Mouse (Mus musculus) adrenal gland, postnatal 0 days (tissue): Measurements from ENCODE around the gene Pspc1. TPM values are rescaled to one million over a fixed set of nuclear protein-coding genes. Genes with fewer than 3 reads are reported as not detected.

Experiments used
- polyA plus RNA-seq: library from polyadenylated mRNA; unstranded; fragments of >200 nt; fragmentation: Nextera tagmentation; extraction: Ambion mirVana; gene quantifications from 2 replicates; pipeline ENCODE4 v1.2.1, GENCODE M21; 2015

Pspc1 gene
- polyA plus RNA-seq = 11.4 and 14.9 TPM in 2 replicates

DNA sequence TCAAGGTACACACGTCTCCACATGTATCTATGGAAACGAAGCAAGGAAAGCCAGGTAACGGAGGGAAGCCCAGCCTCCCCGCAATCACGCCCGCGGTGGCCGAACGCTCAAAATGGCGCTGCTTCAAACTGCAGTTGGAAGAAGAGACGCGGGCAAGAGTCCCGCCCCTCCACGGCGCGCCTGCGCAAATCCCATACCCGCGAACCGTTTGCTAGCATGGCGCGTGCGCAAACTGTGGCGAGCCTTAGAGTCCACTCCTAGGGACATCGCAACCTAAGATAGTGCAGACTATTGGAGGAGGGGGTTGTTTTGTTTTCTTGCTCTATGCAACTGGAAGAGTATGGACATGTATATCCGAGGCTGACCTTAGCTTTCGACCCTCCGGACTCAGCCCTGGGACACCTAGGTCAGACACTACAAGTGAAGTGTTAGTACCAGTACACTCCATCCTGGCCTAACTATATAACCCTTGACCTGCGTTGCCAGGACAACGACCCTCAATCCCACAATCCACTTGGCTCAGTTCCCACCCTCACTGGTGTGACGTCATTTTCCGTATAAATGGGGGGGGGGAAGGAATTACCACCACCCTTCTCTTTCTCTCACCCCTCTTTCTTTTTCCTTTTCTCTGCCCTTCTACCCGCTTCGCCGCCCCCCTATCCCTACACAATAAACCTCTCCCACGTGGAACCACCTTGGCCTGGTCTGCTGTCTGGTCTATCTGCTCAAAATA, at the start of gene Pspc1:
Gene Pspc1 (minus strand): TSS at position 117 of the 733 bp plus-strand sequence.

DNA sequence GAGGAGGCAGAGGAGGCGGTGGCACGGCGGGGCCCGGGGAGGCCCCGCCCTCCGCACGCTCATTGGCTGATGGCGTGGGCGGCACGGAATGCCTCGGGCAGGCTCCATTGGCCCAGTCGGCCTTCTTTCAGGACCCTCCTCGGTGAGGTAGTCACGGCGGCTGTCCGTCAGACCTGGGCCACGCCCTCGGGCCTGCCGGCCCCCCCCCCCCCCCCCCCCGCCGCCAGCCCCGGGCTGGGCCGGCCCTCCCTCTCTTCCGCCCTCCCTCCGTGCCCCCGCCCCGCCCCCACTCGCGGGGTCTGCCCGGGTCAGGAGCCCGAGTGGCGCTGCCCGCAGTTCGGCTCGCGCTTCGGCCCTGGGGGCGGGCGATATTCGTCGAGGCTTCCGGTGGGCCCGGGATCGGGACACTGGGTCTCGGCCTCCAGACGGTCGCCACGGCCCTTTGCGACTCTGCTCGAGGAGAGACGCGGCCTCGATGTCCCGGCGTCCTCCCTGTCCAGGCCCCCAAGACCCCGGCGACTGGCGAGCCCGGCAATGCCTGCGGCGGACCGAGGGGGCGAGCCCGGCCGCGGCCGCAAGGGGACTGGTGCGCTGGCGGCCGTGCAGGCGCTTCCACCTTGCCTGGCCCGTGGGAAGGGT, 33.7 kb upstream of the Pspc1 start, which contains the start of gene Zmym5:
Gene Zmym5 (minus strand): TSS at position 16 of the 639 bp plus-strand sequence.

Other genes starting within 250 kb of the Pspc1 start
- 3.7 and 5.8 TPM in 2 replicates for gene Cenpj, start 202.9 kb downstream of the Pspc1 start, polyA plus RNA-seq
- 8.1 and 11.9 TPM in 2 replicates for gene Parp4, start 202.7 kb downstream of the Pspc1 start, polyA plus RNA-seq
- 17.7 and 24.5 TPM in 2 replicates for gene Mphosph8, start 110.1 kb downstream of the Pspc1 start, polyA plus RNA-seq
- gene Zmym5, start 33.4 kb upstream of the Pspc1 start, polyA plus RNA-seq = 25.9 and 32.7 TPM in 2 replicates
- gene Zmym2, start 108.3 kb upstream of the Pspc1 start, polyA plus RNA-seq = 19.7 and 20.2 TPM in 2 replicates